Mouse (Mus musculus): ENCODE data around the gene Ctnna2.

The Ctnna2 gene

GRCm38 (mm10) chr6:77416999-77417398 is 562.5 kb downstream of the Ctnna2 start:
- no peak for DNase-seq

DNA sequence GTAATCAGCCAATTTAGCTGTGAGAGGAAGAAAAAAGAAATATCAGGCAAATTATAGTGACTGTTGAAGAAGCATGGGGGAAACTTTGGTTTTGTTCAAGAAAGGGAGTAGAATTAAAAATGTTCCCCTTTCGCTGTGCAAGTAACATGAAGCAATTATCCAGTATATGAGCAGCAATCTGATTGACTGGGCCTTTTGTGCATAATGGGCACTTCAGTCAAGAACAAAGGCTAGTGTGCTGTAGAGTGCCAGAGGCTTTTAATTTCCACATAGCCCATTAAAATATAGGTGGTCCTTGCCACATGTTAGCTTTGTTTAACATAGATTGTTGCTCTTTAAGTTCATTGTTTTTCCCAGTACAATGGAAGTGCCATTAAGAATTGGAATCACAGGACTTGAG is 566.0 kb downstream of the Ctnna2 start:
- DNase-seq, result no peak

- DNase-seq, result no peak
Measured at GRCm38 (mm10) chr6:77408481-77408880, 571.0 kb downstream of the Ctnna2 start.

DNA sequence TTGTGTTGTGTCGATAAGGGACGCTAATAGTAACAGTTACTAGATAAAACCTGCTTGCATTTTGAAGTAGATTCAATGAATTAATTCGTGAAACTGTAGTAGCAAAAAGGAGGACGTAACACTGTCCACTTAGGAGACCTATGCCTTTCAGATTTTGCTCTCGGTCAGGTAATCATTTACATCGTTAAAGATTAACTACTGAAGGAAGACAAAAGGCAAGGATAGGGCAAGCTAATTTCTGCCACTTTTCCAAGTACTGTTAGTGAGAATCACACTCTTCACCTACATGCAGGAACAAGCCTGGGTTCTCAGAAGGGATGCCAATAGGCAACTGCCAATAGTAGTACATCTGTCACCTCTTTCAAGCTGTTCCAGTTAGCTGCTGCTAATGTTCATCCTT is 578.7 kb downstream of the Ctnna2 start:
- no peak for DNase-seq

DNA sequence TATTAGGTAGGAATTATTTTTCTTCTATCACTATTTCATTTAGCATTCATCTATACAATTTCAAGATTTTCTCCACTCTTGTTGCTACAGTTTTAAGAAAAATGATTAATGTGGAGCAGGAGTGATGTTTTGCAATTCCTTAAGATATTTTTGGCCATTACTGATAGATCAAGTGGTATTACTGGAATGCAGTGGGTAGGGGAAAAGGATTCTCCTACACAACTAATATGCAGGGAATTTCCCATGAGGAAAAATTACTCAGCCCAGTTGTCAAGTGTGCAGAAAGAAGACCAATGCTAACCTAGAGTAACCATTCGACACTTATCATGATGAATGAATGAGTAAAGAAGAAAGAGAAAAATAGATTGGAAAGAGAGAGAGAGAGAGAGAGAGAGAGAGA is 587.8 kb downstream of the Ctnna2 start:
- DNase-seq, result no peak

- DNase-seq, result no peak
Measured at GRCm38 (mm10) chr6:77381309-77381708, 598.2 kb downstream of the Ctnna2 start.

DNA sequence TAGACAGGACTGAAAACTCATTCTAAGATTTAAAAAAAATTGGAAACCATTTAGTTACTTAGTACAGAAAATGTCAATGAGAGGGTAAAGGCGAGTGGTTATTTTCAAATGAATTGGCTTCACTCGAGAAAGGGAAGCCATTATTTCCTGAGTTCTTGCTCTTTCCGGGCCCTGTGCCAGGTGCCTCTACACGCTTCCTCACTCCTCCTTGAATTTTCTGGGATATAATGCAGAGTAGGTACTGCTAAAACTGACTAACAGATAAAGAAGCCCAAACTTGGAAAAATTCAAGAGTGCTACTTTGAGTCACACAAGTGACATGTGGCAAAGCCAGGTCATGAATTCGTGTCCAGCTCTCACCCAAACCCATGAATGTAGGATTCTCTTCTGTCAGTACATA is 606.4 kb downstream of the Ctnna2 start:
- no peak for DNase-seq

DNA sequence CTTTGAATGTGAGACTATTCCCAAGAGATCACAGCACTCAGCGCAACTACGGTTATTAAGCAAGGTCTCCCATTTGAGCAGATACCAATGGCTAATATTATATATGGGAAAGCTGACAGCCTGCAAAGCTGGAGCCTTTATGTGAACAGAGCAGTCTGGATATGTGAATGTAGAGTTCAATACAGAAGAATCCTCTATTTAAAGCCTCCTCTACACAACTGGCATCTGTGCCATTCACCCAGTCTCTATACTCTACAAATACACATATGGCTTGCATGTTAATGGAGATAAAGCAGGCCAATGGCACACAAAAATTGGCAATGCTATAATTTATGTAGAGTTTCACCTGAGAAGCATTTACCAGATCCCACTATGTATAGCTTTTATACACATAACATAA is 608.4 kb downstream of the Ctnna2 start:
- DNase-seq, result no peak

GRCm38 (mm10) chr6:77358471-77358837 is 621.0 kb downstream of the Ctnna2 start:
- DNase-seq, result no peak

DNA sequence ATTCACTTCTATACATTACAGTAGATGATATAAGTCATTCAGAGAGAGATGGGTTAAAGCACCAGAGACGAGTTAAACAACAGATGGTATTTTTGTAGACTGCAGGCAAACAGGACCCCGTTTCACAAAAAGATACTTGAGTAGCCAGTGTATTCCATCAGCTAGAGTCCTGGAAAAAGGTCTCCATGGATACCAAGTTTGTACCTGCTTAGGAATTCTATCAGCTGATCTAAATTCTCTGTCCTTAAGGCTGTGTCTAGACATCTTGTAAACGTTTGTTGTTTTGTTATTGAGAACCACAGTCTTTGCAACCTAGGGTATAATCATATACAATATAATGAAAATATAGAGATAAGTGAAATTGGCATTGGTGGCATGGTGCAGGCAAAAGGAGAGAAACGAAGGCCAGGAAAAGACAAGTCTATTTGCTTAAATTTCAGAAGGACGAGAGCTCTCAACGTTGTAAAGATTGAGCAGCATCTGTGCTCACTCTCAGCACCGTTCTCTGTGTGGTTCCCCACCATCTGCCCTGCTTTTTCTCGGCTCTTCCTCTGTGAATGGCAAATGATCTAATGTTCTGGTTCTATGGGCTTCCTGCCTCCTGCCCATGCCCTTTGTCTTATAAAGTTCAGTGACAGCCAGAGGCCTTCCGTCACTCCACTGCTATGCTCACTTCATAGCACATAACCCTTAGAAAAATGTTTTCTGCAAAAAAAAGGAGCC is 621.6 kb downstream of the Ctnna2 start:
- no peak for DNase-seq

DNA sequence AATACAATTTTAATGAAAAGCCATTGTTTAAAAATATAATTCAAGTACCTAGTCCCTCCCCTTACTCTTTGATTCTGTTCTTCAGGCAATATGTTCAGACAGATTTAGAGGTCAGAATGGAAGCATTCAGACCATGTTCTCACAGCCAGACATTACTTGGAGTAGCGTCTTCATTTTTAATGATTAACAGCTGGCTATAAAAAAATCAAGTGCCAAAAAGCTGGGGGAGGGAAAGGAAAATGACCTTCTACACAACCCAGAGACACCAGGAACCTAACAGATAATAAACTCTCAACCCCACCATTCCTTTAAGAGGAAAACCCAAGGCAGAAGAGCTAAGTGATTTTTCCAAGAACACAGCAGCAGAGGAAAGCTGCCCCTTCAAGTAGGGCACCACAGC is 624.7 kb downstream of the Ctnna2 start:
- no peak for DNase-seq

DNA sequence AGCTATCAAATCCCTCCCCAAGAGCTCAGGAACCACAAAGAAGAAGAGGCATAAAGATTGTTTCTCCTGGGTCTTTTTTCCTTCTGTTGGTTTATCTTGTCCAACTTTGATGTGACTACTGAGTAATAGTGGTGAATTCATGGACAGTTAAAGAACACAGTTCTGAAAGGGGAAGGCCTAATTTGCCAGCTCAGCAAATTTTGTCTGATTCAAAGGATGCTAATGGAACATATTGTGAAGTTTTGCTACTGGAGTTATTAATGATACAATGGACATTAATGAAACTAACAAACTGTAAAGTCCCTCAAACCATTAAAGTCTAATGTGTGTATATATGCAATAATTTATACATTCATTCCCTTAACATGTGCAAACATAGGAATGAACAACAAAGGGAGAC is 635.7 kb downstream of the Ctnna2 start:
- no peak for DNase-seq

DNA sequence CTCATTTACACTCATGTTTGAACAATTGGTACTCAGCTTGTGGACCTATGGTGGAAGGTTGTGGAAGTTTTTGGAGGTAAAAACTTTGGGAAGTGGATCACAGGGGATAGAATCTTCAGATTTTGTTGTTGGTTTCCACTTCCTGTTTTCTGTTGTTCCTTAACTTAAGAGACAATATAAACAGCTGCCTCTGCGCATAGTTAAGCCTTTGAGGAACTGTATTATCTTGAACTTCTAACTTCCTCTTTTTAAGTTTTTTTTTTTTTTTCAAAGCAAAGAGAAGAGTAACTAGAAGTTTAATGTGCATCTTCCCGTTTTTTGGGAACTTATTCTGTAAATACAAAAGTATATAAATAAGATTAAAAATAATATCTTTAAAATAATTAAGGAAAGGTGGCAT is 644.0 kb downstream of the Ctnna2 start:
- no peak for DNase-seq

- DNase-seq, result no peak
Measured at GRCm38 (mm10) chr6:77324748-77325147, 654.8 kb downstream of the Ctnna2 start.

GRCm38 (mm10) chr6:77324327-77324726 is 655.2 kb downstream of the Ctnna2 start:
- DNase-seq, result no peak

- no peak for DNase-seq
Measured at GRCm38 (mm10) chr6:77306796-77307195, 672.7 kb downstream of the Ctnna2 start.

GRCm38 (mm10) chr6:77301305-77301704 is 678.2 kb downstream of the Ctnna2 start:
- DNase-seq, result no peak

GRCm38 (mm10) chr6:77291415-77291814 is 688.1 kb downstream of the Ctnna2 start:
- DNase-seq, result no peak

GRCm38 (mm10) chr6:77288402-77288801 is 691.1 kb downstream of the Ctnna2 start:
- DNase-seq, result no peak

GRCm38 (mm10) chr6:77286317-77286716 is 693.2 kb downstream of the Ctnna2 start:
- DNase-seq, result no peak

- DNase-seq, result no peak
Measured at GRCm38 (mm10) chr6:77278794-77279193, 700.7 kb downstream of the Ctnna2 start.

- no peak for DNase-seq
Measured at GRCm38 (mm10) chr6:77265163-77265562, 714.3 kb downstream of the Ctnna2 start.

GRCm38 (mm10) chr6:77257358-77258105 is 722.0 kb downstream of the Ctnna2 start:
- DNase-seq, result no peak

- no peak for DNase-seq
Measured at GRCm38 (mm10) chr6:77256348-77256747, 723.2 kb downstream of the Ctnna2 start.

GRCm38 (mm10) chr6:77253480-77253879 is 726.0 kb downstream of the Ctnna2 start:
- no peak for DNase-seq

Data from thymus, postnatal 25 days (tissue).